Mouse (Mus musculus) gastrocnemius, adult 18-20 months (tissue): Measurements from ENCODE around the gene Ctdspl. TPM values are rescaled to one million over a fixed set of nuclear protein-coding genes. Genes with fewer than 3 reads are reported as not detected.

Experiments used
- DNase-seq: peaks from one replicate; pipeline ENCODE4 v3.0.0; 2021; ENCODE audit warnings: low spot score
- microRNA-seq: library from miRNA; unstranded; fragments of <30 nt; microRNA quantifications from one replicate; pipeline ENCODE4 v1.2.0, GENCODE M21; 2021
- total RNA-seq, 2 experiments: library from RNA; stranded (reverse); gene quantifications; 2 replicates each; pipeline ENCODE4 v1.2.3; 2021

Ctdspl gene
- total RNA-seq, 2 experiments from 2014 or later = 3.0 to 3.7 TPM

GRCm38 (mm10) chr9:119092473-119093418, 166.5 kb downstream of the Ctdspl start:
- DNase-seq = peak; percentile 56

Small RNA genes lying within 50 kb of the gene (microRNA-seq; reads per million reads assigned to microRNA genes)
- gene Mir26a-1 = 16.4 reads per million, percentile 33 among the genes with 10 or more reads in this experiment

Other genes starting within 250 kb of the Ctdspl start
- under 1 TPM in 1 of 2 experiments, not detected in 1; 0.23 TPM for gene Vill, start 126.3 kb downstream of the Ctdspl start, total RNA-seq
- 1 to 10 TPM; 5.5 to 6.3 TPM for gene Plcd1, start 167.0 kb downstream of the Ctdspl start, total RNA-seq
- gene Dlec1, start 176.0 kb downstream of the Ctdspl start, total RNA-seq = not detected
- gene Acaa1b, start 230.6 kb downstream of the Ctdspl start, total RNA-seq = 1 to 10 TPM; 1.2 to 1.5 TPM
- not detected for gene Gm47289, start 232.7 kb downstream of the Ctdspl start, total RNA-seq